Mouse (Mus musculus) embryonic facial prominence, embryonic 13.5 days (tissue): ENCODE results near the gene Ano1. TPM values are rescaled to one million over a fixed set of nuclear protein-coding genes. Genes with fewer than 3 reads are reported as not detected.

Source experiments
- ATAC-seq: fragments of 200-750 bp; cut with Nextera tagmentation; 2 replicates; pipeline ENCODE4 v1.8.0; 2017; ENCODE audit warnings: low read depth; ENCODE audit not compliant: insufficient number of reproducible peaks, insufficient read depth, low FRiP score, low TSS enrichment
- H3K27ac ChIP-seq: fragments of 300-500 bp; sonication (generic); 2 replicates; pipeline ENCODE4 v1.5.1; 2015; ENCODE audit warnings: moderate library complexity, mild to moderate bottlenecking, inconsistent platforms
- H3K27me3 ChIP-seq: fragments of 300-500 bp; sonication (generic); 2 replicates; pipeline ENCODE4 v1.6.1; 2015; ENCODE audit warnings: mild to moderate bottlenecking, inconsistent platforms
- H3K36me3 ChIP-seq: fragments of 300-500 bp; sonication (generic); 2 replicates; pipeline ENCODE4 v1.6.1; 2015; ENCODE audit warnings: mild to moderate bottlenecking, inconsistent platforms
- H3K4me1 ChIP-seq: fragments of 300-500 bp; sonication (generic); 2 replicates; pipeline ENCODE4 v1.6.1; 2015; ENCODE audit warnings: inconsistent platforms
- H3K4me2 ChIP-seq: fragments of 300-500 bp; sonication (generic); 2 replicates; pipeline ENCODE4 v1.6.1; 2015; ENCODE audit warnings: moderate library complexity, mild to moderate bottlenecking, inconsistent platforms
- H3K4me3 ChIP-seq: fragments of 300-500 bp; sonication (generic); 2 replicates; pipeline ENCODE4 v1.5.1; 2015; ENCODE audit warnings: mild to moderate bottlenecking, inconsistent platforms
- H3K9ac ChIP-seq: fragments of 300-500 bp; sonication (generic); 2 replicates; pipeline ENCODE4 v1.6.1; 2015; ENCODE audit warnings: mild to moderate bottlenecking, inconsistent platforms
- H3K9me3 ChIP-seq: fragments of 300-500 bp; sonication (generic); 2 replicates; pipeline ENCODE4 v1.6.1; 2016; ENCODE audit warnings: inconsistent platforms
- WGBS: fragments of 180-500 bp; shearing (Covaris S2); methylation state at CpG from one replicate; pipeline ENCODE4 v1.1.7; 2015; ENCODE audit warnings: mixed read lengths; 5-methylcytosine and 5-hydroxymethylcytosine counted together
- polyA plus RNA-seq: library from polyadenylated mRNA; unstranded; fragments of >200 nt; fragmentation: Nextera tagmentation; extraction: Ambion mirVana; gene quantifications from 2 replicates; pipeline ENCODE4 v1.2.1, GENCODE M21; 2015

The Ano1 gene
- polyA plus RNA-seq, 1 experiment from 2014 or later = 12.8 TPM

GRCm38 (mm10) chr7:144628334-144628915 is 123.3 kb downstream of the Ano1 start:
- Histone ChIP-seq H3K4me3 (no peak overlapping the region), H3K27me3 (peaks cover 6% of the 10 kb centered on the region; the same call in 1 of the 2 replicates), H3K36me3 (no peaks in the 10 kb centered on the region), H3K9me3 (no peaks in the 10 kb centered on the region), H3K9ac (no peak overlapping the region), H3K4me2 (no peak overlapping the region), H3K4me1 (peaks cover 24% of the 10 kb centered on the region), H3K27ac (peak overlapping the region; percentile 24)
- WGBS = 15% methylated on average over 3 of the region's 3 CpGs
- 0 out of 2 replicates have a peak, but pooled peaks have one; percentile 2 for ATAC-seq

DNA sequence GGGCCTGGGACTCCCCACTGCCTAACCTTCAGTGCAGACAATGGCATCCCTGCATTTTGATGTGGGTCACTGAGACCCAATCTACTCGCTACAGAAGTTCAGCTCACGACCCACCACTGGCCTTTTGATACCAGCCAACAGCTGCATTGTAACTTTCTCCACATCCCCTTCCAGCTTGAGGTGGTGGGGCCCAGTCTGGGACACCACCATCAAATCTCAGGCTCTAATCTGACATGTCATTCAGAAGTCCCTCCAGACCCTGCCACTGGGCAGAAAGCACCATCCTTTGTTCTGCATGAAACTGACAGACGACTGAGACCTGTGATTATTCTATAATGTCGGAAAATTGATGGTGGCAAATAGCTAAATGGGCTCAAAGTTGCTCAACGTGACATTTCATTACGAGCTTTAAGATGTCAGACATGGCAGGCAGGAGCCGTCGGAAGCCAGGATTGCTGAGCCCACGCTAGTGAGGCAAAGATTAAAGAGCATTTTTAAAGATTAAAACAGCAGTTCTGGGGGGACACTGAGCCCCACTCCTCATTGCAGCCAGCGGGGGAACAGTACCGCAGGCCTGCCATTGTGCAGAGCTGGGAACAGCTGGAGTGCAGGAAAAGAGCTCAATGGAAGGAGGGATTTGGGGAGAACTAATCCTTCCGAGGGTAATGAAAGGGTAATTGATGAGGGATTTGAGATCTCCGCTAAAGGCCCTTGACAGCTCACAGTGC is 124.0 kb downstream of the Ano1 start:
- no peaks in the 10 kb centered on the region for H3K9me3 ChIP-seq
- 0 out of 2 replicates have a peak, but pooled peaks have one; percentile 16 for ATAC-seq
- no peak overlapping the region for H3K9ac ChIP-seq
- no peaks in the 10 kb centered on the region for H3K36me3 ChIP-seq
- peaks cover 24% of the 10 kb centered on the region for H3K4me1 ChIP-seq
- H3K4me2 ChIP-seq = no peak overlapping the region
- H3K4me3 ChIP-seq = no peak overlapping the region
- peaks cover 6% of the 10 kb centered on the region; the same call in 1 of the 2 replicates for H3K27me3 ChIP-seq
- peak overlapping the region; percentile 48 for H3K27ac ChIP-seq
- WGBS = 19% methylated on average over 13 of the region's 13 CpGs

DNA sequence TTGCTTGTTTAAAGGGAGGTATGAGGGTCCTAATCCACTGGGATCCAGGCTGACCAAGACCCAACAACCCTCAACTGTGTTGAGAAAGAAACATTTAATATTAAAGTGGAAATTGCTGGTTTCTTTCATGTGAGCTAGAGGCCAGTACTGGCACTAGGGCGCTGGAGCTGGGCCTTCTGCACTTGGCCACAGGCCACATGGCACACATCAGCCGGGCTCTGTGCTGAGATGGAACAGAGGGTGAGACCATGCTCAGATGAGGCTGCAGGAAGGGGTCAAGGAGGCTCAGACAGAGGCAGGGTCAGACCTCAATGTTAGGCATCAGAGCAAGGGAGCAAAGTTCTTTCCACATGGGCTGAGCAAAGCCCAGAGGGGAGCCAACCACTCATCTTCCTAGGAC is 125.7 kb downstream of the Ano1 start:
- no peak overlapping the region for H3K4me3 ChIP-seq
- ATAC-seq = no peak
- peaks cover 24% of the 10 kb centered on the region for H3K4me1 ChIP-seq
- WGBS = 72% methylated on average over 2 of the region's 2 CpGs
- H3K36me3 ChIP-seq = no peaks in the 10 kb centered on the region
- no peak overlapping the region for H3K27ac ChIP-seq
- H3K4me2 ChIP-seq = no peak overlapping the region
- no peaks in the 10 kb centered on the region for H3K9me3 ChIP-seq
- H3K27me3 ChIP-seq = peaks cover 6% of the 10 kb centered on the region; the same call in 1 of the 2 replicates
- H3K9ac ChIP-seq = no peak overlapping the region

GRCm38 (mm10) chr7:144620721-144621681 is 130.8 kb downstream of the Ano1 start:
- Histone ChIP-seq H3K9me3 (no peaks in the 10 kb centered on the region), H3K27me3 (no peaks in the 10 kb centered on the region), H3K9ac (no peak overlapping the region), H3K27ac (no peak overlapping the region), H3K4me3 (no peak overlapping the region), H3K4me2 (no peak overlapping the region), H3K4me1 (no peaks in the 10 kb centered on the region), H3K36me3 (no peaks in the 10 kb centered on the region)
- WGBS = 76% methylated on average over 22 of the region's 22 CpGs
- ATAC-seq = no peak

DNA sequence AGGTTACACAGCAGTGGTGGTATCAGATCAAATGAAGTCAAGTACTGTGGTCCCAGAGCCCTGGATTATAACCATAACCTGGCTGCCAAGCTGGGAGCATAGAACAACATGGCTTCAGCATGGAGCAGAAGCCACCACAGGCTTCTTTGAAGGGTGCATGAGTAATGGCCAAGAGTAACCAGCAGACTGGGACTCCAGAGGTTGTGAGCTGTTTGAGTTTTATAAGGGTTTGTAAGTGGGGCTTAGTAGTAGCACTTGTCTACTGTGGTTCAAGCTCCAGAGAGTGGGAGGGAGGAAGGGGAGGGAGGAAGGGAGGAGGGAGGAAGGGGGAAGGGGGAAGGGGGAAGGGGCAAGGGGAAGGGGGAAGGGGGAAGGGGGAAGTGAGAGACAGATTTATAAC is 131.5 kb downstream of the Ano1 start:
- no peak overlapping the region for H3K9ac ChIP-seq
- no peaks in the 10 kb centered on the region for H3K27me3 ChIP-seq
- no peaks in the 10 kb centered on the region for H3K4me1 ChIP-seq
- no peak overlapping the region for H3K4me3 ChIP-seq
- no peak overlapping the region for H3K4me2 ChIP-seq
- no peak overlapping the region for H3K27ac ChIP-seq
- ATAC-seq = no peak
- H3K36me3 ChIP-seq = no peaks in the 10 kb centered on the region
- H3K9me3 ChIP-seq = no peaks in the 10 kb centered on the region

GRCm38 (mm10) chr7:144615343-144615742 is 136.4 kb downstream of the Ano1 start:
- no peak overlapping the region for H3K4me3 ChIP-seq
- H3K27me3 ChIP-seq = no peaks in the 10 kb centered on the region
- no peaks in the 10 kb centered on the region for H3K36me3 ChIP-seq
- H3K27ac ChIP-seq = no peak overlapping the region
- peaks cover 11% of the 10 kb centered on the region for H3K4me1 ChIP-seq
- WGBS = 73% methylated on average over 6 of the region's 6 CpGs
- H3K4me2 ChIP-seq = no peak overlapping the region
- no peak for ATAC-seq
- H3K9ac ChIP-seq = no peak overlapping the region
- no peaks in the 10 kb centered on the region for H3K9me3 ChIP-seq

DNA sequence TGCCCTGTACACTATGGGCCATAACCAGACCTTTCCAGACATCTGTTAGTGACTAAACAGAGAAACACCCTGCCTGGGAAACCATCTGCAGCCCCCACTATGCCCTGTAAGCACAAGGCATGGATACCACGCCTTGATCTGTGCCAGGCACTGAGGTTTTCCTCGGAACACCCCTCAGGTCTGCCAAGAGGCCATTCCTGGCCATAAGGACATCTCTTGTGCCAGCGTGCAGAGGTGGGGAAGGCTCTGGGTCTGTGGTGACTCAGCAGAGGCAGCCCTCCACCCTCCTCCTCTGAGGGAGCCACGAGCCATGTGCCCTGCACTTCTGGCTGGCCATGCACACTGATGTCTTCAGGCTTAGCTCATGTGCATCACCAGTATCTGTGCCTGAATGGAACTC is 138.9 kb downstream of the Ano1 start:
- Histone ChIP-seq H3K27me3 (no peaks in the 10 kb centered on the region), H3K27ac (no peak overlapping the region), H3K4me2 (no peak overlapping the region), H3K9me3 (no peaks in the 10 kb centered on the region), H3K36me3 (no peaks in the 10 kb centered on the region), H3K4me1 (peaks cover 11% of the 10 kb centered on the region), H3K4me3 (no peak overlapping the region), H3K9ac (no peak overlapping the region)
- ATAC-seq = no peak
- WGBS = 79% methylated on average over 4 of the region's 4 CpGs

- 63% methylated on average over 4 of the region's 4 CpGs for WGBS
- Histone ChIP-seq H3K9ac (no peak overlapping the region), H3K9me3 (no peaks in the 10 kb centered on the region), H3K4me1 (peaks cover 11% of the 10 kb centered on the region), H3K27ac (0 out of 2 replicates have a peak overlapping the region, but pooled peaks have one; percentile 22), H3K36me3 (no peaks in the 10 kb centered on the region), H3K4me2 (no peak overlapping the region), H3K27me3 (no peaks in the 10 kb centered on the region), H3K4me3 (no peak overlapping the region)
- no peak for ATAC-seq
Measured at GRCm38 (mm10) chr7:144612351-144612750, 139.4 kb downstream of the Ano1 start.

- Histone ChIP-seq H3K9me3 (no peaks in the 10 kb centered on the region), H3K27me3 (no peaks in the 10 kb centered on the region), H3K9ac (no peak overlapping the region), H3K36me3 (no peaks in the 10 kb centered on the region), H3K4me2 (no peak overlapping the region), H3K4me1 (peaks cover 11% of the 10 kb centered on the region), H3K27ac (0 out of 2 replicates have a peak overlapping the region, but pooled peaks have one; percentile 22), H3K4me3 (no peak overlapping the region)
- WGBS = 76% methylated on average over 16 of the region's 16 CpGs
- no peak for ATAC-seq
Measured at GRCm38 (mm10) chr7:144611595-144611994, 140.2 kb downstream of the Ano1 start.

GRCm38 (mm10) chr7:144609568-144609967 is 142.2 kb downstream of the Ano1 start:
- ATAC-seq = no peak
- Histone ChIP-seq H3K9me3 (no peaks in the 10 kb centered on the region), H3K27ac (no peak overlapping the region), H3K9ac (no peak overlapping the region), H3K4me3 (no peak overlapping the region), H3K4me2 (no peak overlapping the region), H3K4me1 (peaks cover 11% of the 10 kb centered on the region), H3K36me3 (no peaks in the 10 kb centered on the region), H3K27me3 (no peaks in the 10 kb centered on the region)
- WGBS = 82% methylated on average over 7 of the region's 7 CpGs

DNA sequence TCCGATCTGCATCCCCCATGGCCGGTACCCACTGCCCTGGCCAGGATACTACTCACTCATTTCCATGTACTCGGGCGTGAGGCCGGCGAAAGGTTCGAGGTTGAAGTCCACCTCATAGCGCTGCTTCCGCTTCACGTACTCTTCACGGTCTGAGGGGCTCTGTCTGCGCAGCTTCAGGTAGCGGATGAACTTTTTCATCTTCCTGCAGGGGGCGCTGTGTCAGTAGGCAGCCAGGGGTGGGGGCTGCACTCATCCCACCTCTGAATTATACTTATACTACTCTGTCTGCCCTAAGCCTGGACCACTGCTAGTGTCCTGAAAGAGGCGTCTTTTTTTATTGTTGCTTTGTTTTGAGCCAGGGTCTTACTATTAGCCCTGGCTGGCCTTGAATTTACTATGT is 143.9 kb downstream of the Ano1 start:
- Histone ChIP-seq H3K9ac (no peak overlapping the region), H3K36me3 (no peaks in the 10 kb centered on the region), H3K4me1 (peaks cover 10% of the 10 kb centered on the region), H3K27ac (no peak overlapping the region), H3K4me2 (no peak overlapping the region), H3K4me3 (no peak overlapping the region), H3K27me3 (no peaks in the 10 kb centered on the region), H3K9me3 (no peaks in the 10 kb centered on the region)
- ATAC-seq = no peak
- 94% methylated on average over 15 of the region's 15 CpGs for WGBS
